Mouse (Mus musculus) testis, adult 2 months (tissue): ENCODE measurements around the gene Gm10024. TPM values are rescaled to one million over a fixed set of nuclear protein-coding genes. Genes with fewer than 3 reads are reported as not detected.
A peak's percentile ranks its signal among the peaks of the same experiment; 100 is the strongest.
"Not testable (repeated sequence)": the region's sequence is repeated elsewhere in the genome, so short reads cannot be mapped to it uniquely, and the experiment has no call there.

Experiments used
- H3K27ac ChIP-seq: fragments of 200-500 bp; 2 replicates; pipeline ENCODE4 v1.5.1; 2012; ENCODE audit warnings: low read depth, low read length; ENCODE audit not compliant: control insufficient read depth, insufficient read depth
- H3K27me3 ChIP-seq: fragments of 200-500 bp; 2 replicates; pipeline ENCODE4 v1.6.1; 2012; ENCODE audit warnings: mild to moderate bottlenecking, low read length, moderate library complexity; ENCODE audit not compliant: control insufficient read depth, insufficient read depth
- H3K36me3 ChIP-seq: fragments of 200-500 bp; 2 replicates; pipeline ENCODE4 v1.6.1; 2012; ENCODE audit warnings: mild to moderate bottlenecking, low read length; ENCODE audit not compliant: control insufficient read depth, insufficient read depth
- H3K4me1 ChIP-seq: fragments of 200-500 bp; 2 replicates; pipeline ENCODE4 v1.6.1; 2012; ENCODE audit warnings: low read length; ENCODE audit not compliant: control insufficient read depth, insufficient read depth
- H3K4me3 ChIP-seq: fragments of 200-500 bp; 2 replicates; pipeline ENCODE4 v1.5.1; 2012; ENCODE audit warnings: low read depth, mild to moderate bottlenecking, low read length, moderate library complexity, mixed read lengths; ENCODE audit not compliant: control insufficient read depth
- CTCF ChIP-seq: fragments of 200-500 bp; IDR thresholded peaks from 2 replicates; pipeline ENCODE4 v1.5.1; 2012; ENCODE audit warnings: low read depth, mild to moderate bottlenecking, inconsistent platforms, low read length, moderate library complexity; ENCODE audit not compliant: control insufficient read depth, insufficient read depth, insufficient replicate concordance
- POLR2A ChIP-seq: fragments of 200-500 bp; IDR thresholded peaks from 2 replicates; pipeline ENCODE4 v1.6.1; 2012; ENCODE audit warnings: low read depth, mild to moderate bottlenecking, inconsistent platforms, low read length, moderate library complexity; ENCODE audit not compliant: control insufficient read depth
- polyA plus RNA-seq: library from polyadenylated mRNA; depleted of rRNA; stranded (reverse); fragments of >200 nt; gene quantifications from 2 replicates; pipeline ENCODE4 v1.2.3, GENCODE M21; 2012

Gene Gm10024
- polyA plus RNA-seq, 1 experiment = not detected

DNA sequence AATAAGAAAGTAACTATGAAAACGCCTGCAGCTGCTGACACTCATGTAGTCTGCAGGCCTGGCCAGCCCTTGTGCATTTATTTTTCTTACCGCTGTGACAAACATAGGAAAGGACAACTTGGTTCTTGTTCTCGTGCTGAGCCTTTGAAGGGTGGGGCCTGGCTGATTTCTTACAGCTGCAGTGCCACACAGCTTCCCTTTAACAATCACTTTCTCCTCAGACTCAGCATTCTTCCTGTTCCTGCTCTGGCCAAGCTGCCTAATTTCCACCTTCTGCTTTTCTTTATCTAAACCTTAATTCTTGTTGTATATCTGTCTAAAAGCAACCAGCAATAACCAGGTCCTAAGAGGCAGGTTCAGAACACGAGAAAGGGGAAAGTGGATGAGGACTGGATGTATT, 2.5 kb downstream of the Gm10024 start:
- Histone ChIP-seq H3K4me3 (no peak overlapping the region), H3K36me3 (no peaks in the 10 kb centered on the region), H3K27me3 (no peaks in the 10 kb centered on the region), H3K27ac (no peak overlapping the region), H3K4me1 (no peaks in the 10 kb centered on the region)
- TF ChIP-seq CTCF = no peak
- TF ChIP-seq POLR2A = no peak

DNA sequence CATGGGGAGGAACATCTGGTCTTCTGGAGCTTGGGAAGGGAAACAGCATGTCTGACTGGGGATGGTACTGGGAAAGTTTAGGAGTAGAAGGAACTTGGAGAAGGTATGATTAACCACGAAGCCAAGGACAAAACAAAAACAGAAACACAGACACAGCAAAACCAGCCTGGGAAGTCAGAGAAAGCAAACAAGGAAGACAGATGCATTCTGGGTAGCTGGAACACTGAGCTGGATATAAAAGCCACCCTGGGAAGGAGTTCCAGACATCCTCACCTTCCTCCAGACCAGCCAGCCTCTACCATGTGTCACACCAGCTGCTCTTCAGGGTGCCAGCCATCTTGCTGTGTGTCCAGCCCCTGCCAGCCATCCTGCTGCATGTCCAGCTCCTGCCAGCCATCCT, 4.2 kb downstream of the Gm10024 start, which contains the start of gene Gm10142:
TSS of gene Gm10142 (plus strand) at position 301 of the 400 bp plus-strand sequence.
- Histone ChIP-seq H3K4me1 (no peaks in the 10 kb centered on the region), H3K36me3 (no peaks in the 10 kb centered on the region)

DNA sequence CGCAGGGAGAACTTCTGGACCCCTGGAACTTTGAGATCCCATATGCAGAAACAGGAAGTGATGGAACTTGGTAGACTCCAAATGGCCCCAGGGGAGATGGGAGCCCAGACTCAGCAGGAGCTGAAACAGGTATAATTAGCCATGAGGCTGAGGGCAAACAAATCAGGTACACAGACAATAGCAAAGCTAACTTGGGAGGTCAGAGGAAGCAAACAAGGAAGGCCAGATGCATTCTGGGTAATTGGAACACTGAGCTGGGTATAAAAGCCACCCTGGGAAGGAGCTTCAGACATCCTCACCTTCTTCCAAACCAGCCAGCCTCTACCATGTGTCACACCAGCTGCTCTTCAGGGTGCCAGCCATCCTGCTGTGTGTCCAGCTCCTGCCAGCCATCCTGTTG, 9.0 kb downstream of the Gm10024 start, which contains the start of gene Krtap12-1:
TSS of gene Krtap12-1 (plus strand) at position 301 of the 400 bp plus-strand sequence.
- H3K4me1 ChIP-seq, H3K27me3 ChIP-seq, H3K36me3 ChIP-seq, H3K4me3 ChIP-seq, H3K27ac ChIP-seq: not testable (repeated sequence)

More for the DNA sequence above, 4.2 kb downstream of the Gm10024 start, which contains the start of gene Gm10142:
- no peak within 1 kb of the TSS for H3K27ac ChIP-seq
- TF ChIP-seq CTCF (no peak), POLR2A (no peak)
- no peaks in the 10 kb centered on the region for H3K27me3 ChIP-seq
- H3K4me3 ChIP-seq = no peak within 1 kb of the TSS

DNA sequence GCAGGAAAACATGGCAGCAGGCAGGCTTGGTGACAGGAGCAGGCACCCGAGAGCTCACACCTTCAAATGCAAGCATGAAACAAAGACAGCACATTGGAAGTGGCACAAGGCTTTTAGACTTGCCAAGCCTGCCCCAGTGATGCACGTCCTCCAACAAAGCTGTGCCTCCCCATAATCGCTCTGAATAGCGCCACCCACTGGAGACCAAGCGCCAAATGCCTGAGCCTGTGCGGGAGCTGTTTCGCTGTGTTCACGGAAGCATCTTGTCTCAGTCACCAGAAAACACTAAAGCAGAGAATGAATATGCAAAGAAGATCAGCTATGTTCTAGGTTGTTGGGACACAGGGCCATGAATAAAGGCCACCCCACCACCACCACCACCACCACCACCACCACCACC, 13.6 kb downstream of the Gm10024 start:
- Histone ChIP-seq H3K27ac (no peak overlapping the region), H3K36me3 (no peaks in the 10 kb centered on the region), H3K4me1 (no peaks in the 10 kb centered on the region), H3K27me3 (no peaks in the 10 kb centered on the region), H3K4me3 (no peak overlapping the region)
- TF ChIP-seq CTCF (peak; percentile 51; the same call in 1 of the 2 replicates), POLR2A (no peak)

DNA sequence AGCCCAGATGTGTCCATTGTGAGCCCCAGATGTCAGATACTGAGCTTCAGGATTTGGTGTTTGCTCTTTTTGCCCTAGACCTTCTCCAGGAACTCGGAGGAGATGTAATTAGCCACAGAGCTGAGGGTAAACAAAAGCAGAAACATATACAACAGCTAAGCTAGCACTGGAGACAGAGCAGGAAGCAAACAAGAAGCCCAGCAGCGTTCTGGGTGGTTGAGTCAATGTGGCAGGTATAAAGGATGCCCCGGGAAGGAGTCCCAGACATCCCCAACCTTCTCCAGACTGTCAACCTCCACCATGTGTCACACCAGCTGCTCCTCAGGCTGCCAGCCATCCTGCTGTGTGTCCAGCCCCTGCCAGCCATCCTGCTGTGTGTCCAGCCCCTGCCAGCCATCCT, 14.9 kb downstream of the Gm10024 start, which contains the start of gene Gm10100:
TSS of gene Gm10100 (plus strand) at position 301 of the 400 bp plus-strand sequence.
- TF ChIP-seq POLR2A = no peak
- TF ChIP-seq CTCF = no peak
- H3K27ac ChIP-seq = no peak within 1 kb of the TSS
- H3K36me3 ChIP-seq = no peaks in the 10 kb centered on the region
- H3K4me1 ChIP-seq = no peaks in the 10 kb centered on the region
- H3K4me3 ChIP-seq = no peak within 1 kb of the TSS
- no peaks in the 10 kb centered on the region for H3K27me3 ChIP-seq

DNA sequence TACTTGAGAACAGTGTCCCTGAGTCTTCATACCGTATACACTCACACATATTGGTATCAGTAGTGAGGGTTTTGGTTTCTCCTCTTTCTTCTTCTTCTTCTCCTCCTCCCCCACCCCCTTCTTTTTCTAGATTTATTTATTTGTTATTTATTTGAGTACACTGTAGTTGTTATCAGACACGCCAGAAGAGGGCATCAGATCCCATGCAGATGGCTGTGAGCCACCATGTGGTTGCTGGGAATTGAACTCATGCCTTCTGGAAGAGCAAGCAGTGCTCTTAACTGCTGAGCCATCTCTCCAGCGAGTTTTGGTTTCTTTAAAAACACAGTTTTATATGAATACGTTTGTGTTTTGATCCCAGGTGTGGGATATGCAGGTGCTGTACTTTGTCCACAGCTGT, 17.0 kb downstream of the Gm10024 start:
- TF ChIP-seq CTCF (no peak), POLR2A (no peak)
- Histone ChIP-seq H3K27ac (no peak overlapping the region), H3K4me1 (no peaks in the 10 kb centered on the region), H3K36me3 (no peaks in the 10 kb centered on the region), H3K27me3 (no peaks in the 10 kb centered on the region), H3K4me3 (no peak overlapping the region)

DNA sequence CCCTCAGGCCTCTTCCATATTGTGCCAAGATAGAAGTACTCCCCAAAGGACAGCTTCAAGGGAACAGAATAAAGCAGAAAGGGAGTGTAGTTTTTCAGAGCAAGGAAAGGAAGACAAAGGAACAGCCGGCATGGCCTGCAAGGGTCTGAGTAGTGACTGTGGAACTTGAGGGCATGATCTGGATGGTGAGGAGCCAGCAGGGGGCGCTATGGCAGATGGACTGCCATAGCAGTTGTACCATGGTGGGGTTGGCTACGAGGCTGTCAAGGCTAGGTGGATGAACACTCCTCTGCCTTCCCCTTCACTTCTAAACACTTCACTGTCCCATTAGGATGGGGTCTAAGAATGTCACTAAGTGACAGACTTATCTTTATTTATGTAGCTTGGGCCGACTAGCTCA, 18.0 kb downstream of the Gm10024 start:
- Histone ChIP-seq H3K4me1 (no peaks in the 10 kb centered on the region), H3K27ac (no peak overlapping the region), H3K36me3 (no peaks in the 10 kb centered on the region), H3K4me3 (no peak overlapping the region), H3K27me3 (no peaks in the 10 kb centered on the region)
- TF ChIP-seq CTCF = peak; percentile 88
- no peak for TF ChIP-seq POLR2A

DNA sequence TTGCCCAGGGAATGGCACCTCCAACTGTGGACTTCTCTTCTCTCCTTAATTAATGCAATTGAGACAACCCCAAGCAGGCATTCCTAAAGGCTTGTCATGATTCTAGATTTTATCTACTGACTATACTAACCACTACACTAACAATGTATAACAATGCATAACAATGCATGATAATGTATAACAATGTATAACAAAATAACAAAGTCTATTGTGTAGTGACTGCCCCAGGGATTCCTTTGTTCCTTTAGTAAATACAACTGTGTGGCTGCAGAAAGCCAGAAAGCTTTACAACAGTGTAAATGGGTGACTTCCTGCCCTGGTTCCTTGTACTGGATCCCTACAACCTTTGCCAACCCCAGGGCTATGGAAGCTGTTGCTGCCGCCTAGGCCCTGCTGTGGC, 24.7 kb downstream of the Gm10024 start:
- H3K27me3 ChIP-seq = no peaks in the 10 kb centered on the region
- no peak overlapping the region for H3K27ac ChIP-seq
- H3K4me1 ChIP-seq = no peaks in the 10 kb centered on the region
- TF ChIP-seq POLR2A (no peak), CTCF (no peak)
- H3K4me3 ChIP-seq = no peak overlapping the region
- no peaks in the 10 kb centered on the region for H3K36me3 ChIP-seq
